Mouse (Mus musculus) left cerebral cortex, adult 6 months (tissue): ENCODE data around the gene Pgm2l1. TPM values are rescaled to one million over a fixed set of nuclear protein-coding genes. Genes with fewer than 3 reads are reported as not detected.

ENCODE experiments used
- long read RNA-seq, 2 experiments: library from polyadenylated mRNA; unstranded; transcript quantifications; one replicate each; pipeline ENCODE4 v2.0.0; 2019 to 2020
- polyA plus RNA-seq: library from polyadenylated mRNA; unstranded; fragments of <200 nt; fragmentation: Nextera tagmentation; gene quantifications from 2 replicates; pipeline ENCODE4 v1.2.3, GENCODE M21; 2021

Pgm2l1 gene
- polyA plus RNA-seq, result 31.4 and 44.0 TPM in 2 replicates
- long read RNA-seq, experiment 1, full-length matches to known transcripts, result 4 of 89 reads
- long read RNA-seq, experiment 1, partial matches to known transcripts, result 44 of 89 reads
- long read RNA-seq, experiment 1, other reads (novel, unspliced or antisense), result 41 of 89 reads
- long read RNA-seq, experiment 2, partial matches to known transcripts, result 59 of 139 reads
- long read RNA-seq, experiment 2, other reads (novel, unspliced or antisense), result 80 of 139 reads

DNA sequence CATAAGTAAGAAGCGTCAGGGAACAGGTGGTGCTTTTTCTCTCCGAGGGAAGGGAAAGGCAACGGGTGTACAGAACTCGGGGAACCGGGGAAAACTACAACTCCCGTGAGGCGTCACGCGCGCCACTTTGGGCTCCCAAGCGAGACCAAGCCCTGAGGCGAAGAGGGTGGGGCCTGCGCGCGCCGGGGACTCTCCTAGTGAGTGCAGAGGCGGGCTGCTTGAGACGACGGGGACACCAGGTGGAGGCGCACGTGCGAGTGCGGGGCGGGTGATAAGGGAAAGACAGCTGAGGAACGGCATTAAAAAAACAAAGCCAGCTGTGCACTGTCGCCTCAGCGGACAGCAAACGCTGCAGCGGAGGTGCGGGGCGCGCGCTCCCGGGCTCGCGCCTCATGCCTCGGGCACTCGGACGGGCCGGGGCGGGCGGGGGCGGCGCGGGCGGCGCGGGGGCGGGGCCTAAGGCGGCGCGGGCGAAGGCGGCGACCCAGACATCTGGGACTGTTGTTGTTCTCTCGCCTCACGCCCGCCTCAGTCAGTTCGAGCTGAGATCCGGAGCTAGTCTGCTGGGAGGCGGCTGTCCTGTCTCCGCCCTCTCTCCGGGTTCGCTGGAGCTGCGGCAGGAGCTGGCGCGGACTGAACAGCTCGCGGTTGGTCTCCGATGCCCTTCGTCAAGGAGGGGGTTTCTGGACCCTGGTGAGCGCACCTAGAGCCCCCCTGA lies at the start of gene Pgm2l1:
Gene Pgm2l1 (plus strand): TSS at position 237 of the 718 bp plus-strand sequence.

DNA sequence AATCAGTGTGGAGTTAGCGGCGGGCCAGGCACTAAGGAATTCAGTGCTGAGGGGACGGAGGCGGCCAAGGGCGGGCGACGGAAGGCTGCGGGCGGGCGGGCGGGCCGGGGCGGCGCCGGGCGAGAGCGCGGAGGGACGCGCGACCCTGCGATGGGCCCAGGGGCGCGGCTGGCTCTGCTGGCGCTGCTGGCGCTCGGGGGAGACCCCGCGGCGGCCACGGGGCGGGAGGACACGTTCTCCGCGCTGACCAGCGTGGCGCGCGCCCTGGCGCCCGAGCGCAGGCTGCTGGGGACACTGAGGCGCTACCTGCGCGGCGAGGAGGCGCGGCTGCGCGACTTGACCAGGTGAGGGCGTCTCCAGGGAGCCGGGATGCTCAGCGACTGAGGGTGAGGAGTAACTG lies 58.2 kb downstream of the Pgm2l1 start, which contains the start of gene P4ha3:
Gene P4ha3 (plus strand): TSS at position 138 of the 400 bp plus-strand sequence.

Other genes with a start within 250 kb of the Pgm2l1 start
- gene Rnf169, start 246.9 kb upstream of the Pgm2l1 start, polyA plus RNA-seq, result 11.6 and 12.7 TPM in 2 replicates
- gene Chrdl2, start 221.2 kb upstream of the Pgm2l1 start, polyA plus RNA-seq, result 0.08 and 0.13 TPM in 2 replicates
- gene Pold3, start 105.8 kb upstream of the Pgm2l1 start, polyA plus RNA-seq, result 11.2 and 13.7 TPM in 2 replicates
- gene Lipt2, start 68.1 kb upstream of the Pgm2l1 start, polyA plus RNA-seq, result 12.5 and 14.5 TPM in 2 replicates
- 0.34 and 0.53 TPM in 2 replicates for gene Kcne3, start 50.9 kb upstream of the Pgm2l1 start, polyA plus RNA-seq
- gene P4ha3, start 58.1 kb downstream of the Pgm2l1 start, polyA plus RNA-seq, result 1.7 and 3.8 TPM in 2 replicates
- gene C2cd3, start 144.8 kb downstream of the Pgm2l1 start, polyA plus RNA-seq, result 5.7 and 6.4 TPM in 2 replicates
- gene Ppme1, start 144.9 kb downstream of the Pgm2l1 start, polyA plus RNA-seq, result 224 and 243 TPM in 2 replicates
- 0.59 and 1.4 TPM in 2 replicates for gene Ucp3, start 245.6 kb downstream of the Pgm2l1 start, polyA plus RNA-seq